Mouse (Mus musculus): ENCODE measurements around the gene Ifitm5. TPM values are rescaled to one million over a fixed set of nuclear protein-coding genes. Genes with fewer than 3 reads are reported as not detected.

The Ifitm5 gene
- total RNA-seq, 4 experiments from 2014 or later, result 1.1 to 2.7 (median 1.9) TPM

Other genes starting within 250 kb of the Ifitm5 start
- 100 to 1,000 TPM in 3 of 4 experiments, 10 to 100 TPM in 1; 87.7 to 302 (median 204) TPM for gene Cyp2e1, start 186.6 kb downstream of the Ifitm5 start, total RNA-seq (2022)
- gene Syce1, start 162.4 kb downstream of the Ifitm5 start, total RNA-seq (2022), result not detected
- 1 to 10 TPM; 3.8 to 8.6 (median 5.7) TPM for gene Zfp941, start 128.1 kb downstream of the Ifitm5 start, total RNA-seq (2022)
- 1 to 10 TPM in 2 of 4 experiments, under 1 TPM in 1, not detected in 1; 0.73 to 1.8 (median 1.0) TPM for gene Urah, start 115.3 kb downstream of the Ifitm5 start, total RNA-seq (2022)
- gene Scgb1c1, start 104.7 kb downstream of the Ifitm5 start, total RNA-seq (2022), result not detected
- gene Odf3, start 102.5 kb downstream of the Ifitm5 start, total RNA-seq (2022), result 1 to 10 TPM in 2 of 4 experiments, under 1 TPM in 1, not detected in 1; 0.23 to 1.3 (median 1.2) TPM
- gene Gm45785, start 94.0 kb downstream of the Ifitm5 start, total RNA-seq (2022), result 1 to 10 TPM in 2 of 4 experiments, not detected in 2; 1.0 to 1.2 TPM
- gene Ric8a, start 93.3 kb downstream of the Ifitm5 start, total RNA-seq (2022), result 10 to 100 TPM; 59.8 to 87.7 (median 75.9) TPM
- 10 to 100 TPM; 37.7 to 53.3 (median 46.1) TPM for gene Bet1l, start 92.7 kb downstream of the Ifitm5 start, total RNA-seq (2022)
- 100 to 1,000 TPM; 113 to 125 (median 116) TPM for gene Psmd13, start 68.3 kb downstream of the Ifitm5 start, total RNA-seq (2022)
- 10 to 100 TPM; 33.4 to 48.7 (median 41.0) TPM for gene Sirt3, start 68.0 kb downstream of the Ifitm5 start, total RNA-seq (2022)
- gene Cox8b, start 49.8 kb downstream of the Ifitm5 start, total RNA-seq (2022), result 100 to 1,000 TPM in 3 of 4 experiments, 10 to 100 TPM in 1; 73.2 to 522 (median 364) TPM
- 1 to 10 TPM; 1.4 to 4.0 (median 2.9) TPM for gene Nlrp6, start 29.4 kb downstream of the Ifitm5 start, total RNA-seq (2022)
- gene Pgghg, start 8.9 kb downstream of the Ifitm5 start, total RNA-seq (2022), result 10 to 100 TPM; 37.1 to 69.0 (median 52.9) TPM
- gene Gm45717, start 5.6 kb upstream of the Ifitm5 start, total RNA-seq (2022), result not detected
- gene Ifitm2, start 5.7 kb upstream of the Ifitm5 start, total RNA-seq (2022), result 100 to 1,000 TPM; 431 to 671 (median 563) TPM
- 10 to 100 TPM; 10.6 to 14.0 (median 13.4) TPM for gene Ifitm1, start 16.9 kb upstream of the Ifitm5 start, total RNA-seq (2022)
- gene Ifitm3, start 60.5 kb upstream of the Ifitm5 start, total RNA-seq (2022), result 100 to 1,000 TPM; 105 to 128 (median 116) TPM
- gene Ifitm6, start 67.6 kb upstream of the Ifitm5 start, total RNA-seq (2022), result 1 to 10 TPM in 2 of 4 experiments, under 1 TPM in 1, not detected in 1; 0.81 to 1.5 (median 1.2) TPM
- not detected for gene Gm17387, start 78.8 kb upstream of the Ifitm5 start, total RNA-seq (2022)
- 1 to 10 TPM; 2.0 to 6.1 (median 2.7) TPM for gene B4galnt4, start 110.8 kb upstream of the Ifitm5 start, total RNA-seq (2022)
- gene Pkp3, start 127.9 kb upstream of the Ifitm5 start, total RNA-seq (2022), result 1 to 10 TPM; 1.6 to 3.1 (median 2.1) TPM
- gene Sigirr, start 150.3 kb upstream of the Ifitm5 start, total RNA-seq (2022), result 1 to 10 TPM; 4.2 to 5.8 (median 4.8) TPM
- gene Ano9, start 167.5 kb upstream of the Ifitm5 start, total RNA-seq (2022), result under 1 TPM in 1 of 4 experiments, not detected in 3; 0.21 TPM
- gene Ptdss2, start 172.1 kb upstream of the Ifitm5 start, total RNA-seq (2022), result 10 to 100 TPM; 36.4 to 46.7 (median 43.0) TPM
- gene Rnh1, start 222.6 kb upstream of the Ifitm5 start, total RNA-seq (2022), result 100 to 1,000 TPM; 339 to 382 (median 360) TPM
- 100 to 1,000 TPM in 1 of 4 experiments, 10 to 100 TPM in 3; 80.0 to 105 (median 92.6) TPM for gene Hras, start 243.7 kb upstream of the Ifitm5 start, total RNA-seq (2022)
- gene Lrrc56, start 243.9 kb upstream of the Ifitm5 start, total RNA-seq (2022), result 10 to 100 TPM in 1 of 4 experiments, 1 to 10 TPM in 3; 6.6 to 12.1 (median 8.4) TPM

Data from adrenal gland, adult 8-10 months (tissue).